Mouse (Mus musculus) bone marrow macrophage, adult 2 months (primary cell): Measurements from ENCODE around the gene Smchd1.

Experiments
- CTCF ChIP-seq: IDR thresholded peaks from 2 replicates; pipeline ENCODE4 v1.5.1; 2012; ENCODE audit warnings: low read depth, mild to moderate bottlenecking, low read length, moderate library complexity
- POLR2A ChIP-seq: IDR thresholded peaks from 2 replicates; pipeline ENCODE4 v1.6.1; 2012; ENCODE audit warnings: mild to moderate bottlenecking, low read depth, low read length, borderline replicate concordance

DNA sequence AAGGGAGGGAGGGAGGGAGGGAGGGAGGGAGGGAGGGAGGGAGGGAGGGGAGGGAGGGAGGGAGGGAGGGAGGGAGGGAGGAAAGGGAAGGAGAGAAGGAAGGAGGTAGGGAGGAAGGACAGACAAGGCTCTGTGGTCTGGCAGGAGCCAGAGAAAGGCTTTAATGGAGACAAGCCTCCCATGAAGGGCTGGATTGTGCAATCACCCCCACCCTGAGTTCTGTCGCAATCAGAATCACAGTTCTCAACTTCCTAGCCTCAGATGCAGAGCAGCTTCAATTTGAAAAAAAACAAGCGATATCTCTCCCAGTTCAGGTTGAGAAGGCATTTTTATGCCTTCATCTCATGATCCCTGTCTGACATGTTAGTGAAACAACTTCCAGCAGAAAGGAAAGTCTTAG is 174.8 kb downstream of the Smchd1 start:
- TF ChIP-seq CTCF = no peak
- TF ChIP-seq POLR2A = no peak
